Mouse (Mus musculus): ENCODE data around the gene Gli1.

The Gli1 gene

DNA sequence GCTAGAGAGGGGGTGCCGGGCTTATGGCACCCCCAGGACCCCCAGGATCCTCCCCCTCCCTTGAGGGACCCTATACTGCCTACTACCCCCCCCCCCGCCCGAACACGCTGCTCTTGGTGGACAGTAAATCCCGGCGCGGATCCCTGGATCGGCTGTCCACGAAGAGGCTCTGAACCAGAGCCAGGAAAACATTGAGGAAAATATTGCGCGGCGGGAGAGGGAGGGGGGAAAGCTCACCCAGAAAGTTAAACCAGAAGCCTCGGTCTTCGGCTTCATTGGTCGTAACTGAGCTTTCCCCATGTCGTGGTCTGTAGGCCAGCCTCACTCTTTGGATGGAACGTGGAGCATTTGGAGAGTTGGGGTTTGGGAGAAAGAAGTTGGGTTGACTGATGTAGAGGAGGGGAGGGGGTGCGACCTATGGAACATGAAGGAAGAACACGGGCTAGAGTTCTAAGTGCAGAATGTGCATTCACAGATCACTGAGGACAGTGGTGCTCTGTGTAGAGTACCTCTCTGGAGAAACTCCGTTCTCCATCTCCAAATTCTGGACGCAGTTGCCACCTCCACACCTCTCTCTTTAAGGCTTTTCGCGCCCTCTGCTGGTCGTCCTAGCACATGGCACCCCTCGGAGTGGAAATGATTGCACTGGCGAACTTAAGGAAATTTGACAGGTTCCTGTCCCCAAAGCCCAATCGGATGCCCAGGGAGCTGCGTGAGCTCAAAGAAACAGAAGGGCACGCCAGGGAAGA lies at the start of gene Gli1:
Gene Gli1, minus strand, starts transcription at position 84 of the 749 bp plus-strand sequence.
- peak; percentile 79 to 81 for DNase-seq

DNA sequence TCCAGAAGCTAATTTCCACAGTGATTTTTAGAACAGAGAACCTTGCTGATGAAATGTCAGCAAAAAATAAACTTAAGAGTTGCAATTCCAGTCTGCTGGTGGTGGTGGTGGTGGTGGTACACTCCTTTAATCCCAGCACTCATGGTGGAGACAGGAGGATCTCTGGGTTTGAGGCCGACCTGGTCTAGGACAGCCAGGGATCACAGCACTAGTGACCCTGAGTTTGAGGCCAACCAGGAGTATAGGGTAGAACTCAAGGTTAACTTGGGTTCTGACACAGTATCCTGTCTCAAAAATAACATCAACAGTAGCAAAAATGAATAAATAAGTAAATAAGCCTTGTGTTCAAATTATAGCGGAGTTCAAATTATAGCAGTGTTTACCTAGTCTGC lies 40.0 kb upstream of the Gli1 start:
- no peak for DNase-seq

DNA sequence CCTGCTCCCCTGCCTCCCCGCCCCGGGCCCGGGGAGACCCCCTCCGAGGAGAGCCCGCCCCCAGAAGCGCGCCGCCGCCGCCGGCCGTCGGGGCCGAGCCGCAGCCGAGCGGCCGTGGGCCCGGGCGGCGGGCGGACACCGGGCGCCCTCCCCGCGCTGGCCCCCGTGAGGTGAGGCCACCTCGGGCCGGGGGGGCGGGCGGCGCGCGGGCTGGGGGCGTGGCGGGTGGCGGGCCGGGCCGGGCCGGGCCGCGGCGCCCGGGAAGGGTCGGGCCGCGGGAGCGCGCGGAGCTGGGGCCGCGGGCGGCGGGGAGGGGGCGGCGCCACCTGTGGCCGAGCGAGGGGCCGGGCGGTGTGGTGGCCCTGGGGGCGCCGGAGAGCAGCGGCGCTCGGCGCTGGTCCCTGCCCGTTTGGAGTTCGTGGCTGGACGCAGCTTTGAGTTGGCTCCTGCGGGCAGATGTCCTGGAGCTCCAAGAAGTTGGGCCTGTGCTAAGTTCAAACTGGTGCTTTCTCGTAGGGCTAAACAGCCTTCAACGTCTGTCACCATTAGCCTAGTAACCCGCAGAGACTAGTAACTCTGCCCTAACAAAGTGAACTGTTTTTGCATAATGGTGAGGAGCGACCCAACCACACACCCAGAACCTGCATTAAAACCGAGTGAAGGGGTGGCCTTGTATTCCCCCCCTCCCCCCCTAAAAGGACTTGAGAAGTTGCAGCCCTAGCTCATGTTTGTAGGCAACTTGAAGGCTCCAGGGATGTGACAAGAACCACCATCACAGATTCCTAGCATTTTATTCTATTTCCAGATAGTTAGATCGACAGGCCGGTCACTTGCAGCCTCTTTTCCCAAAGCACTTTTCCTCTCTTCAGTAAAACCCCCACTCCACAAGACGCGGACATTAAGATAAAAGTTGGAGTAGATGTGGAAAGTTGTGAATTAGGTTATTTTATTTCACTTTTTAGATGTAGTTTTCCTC lies 39.3 kb upstream of the Gli1 start:
- DNase-seq, result peak; percentile 65 to 74

DNA sequence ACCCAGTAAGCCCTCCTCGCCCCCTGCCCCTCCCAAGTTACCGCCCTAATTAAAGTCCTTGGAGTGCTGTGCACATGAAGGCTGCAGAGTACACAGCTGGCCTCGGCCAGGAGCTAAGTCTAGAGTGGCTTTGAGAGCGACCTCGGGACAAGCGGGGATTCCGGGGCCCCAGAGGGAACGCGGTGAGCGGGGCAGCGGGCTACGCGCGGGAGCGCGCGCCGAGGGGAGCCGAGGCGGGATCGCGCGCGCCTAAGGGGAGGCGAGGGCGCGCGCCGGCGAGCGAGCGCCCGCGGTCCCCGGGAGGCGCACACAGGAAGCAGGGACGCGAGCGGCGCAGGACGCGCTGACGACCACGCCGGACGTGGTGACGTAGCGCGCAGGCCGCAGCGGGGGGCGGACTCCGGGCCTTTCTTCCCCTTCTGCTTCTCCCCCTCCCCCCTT lies 38.5 kb upstream of the Gli1 start, which contains the start of gene R3hdm2:
Gene R3hdm2, plus strand, starts transcription at position 77 of the 441 bp plus-strand sequence.
- DNase-seq, result peak; percentile 90 to 94

DNA sequence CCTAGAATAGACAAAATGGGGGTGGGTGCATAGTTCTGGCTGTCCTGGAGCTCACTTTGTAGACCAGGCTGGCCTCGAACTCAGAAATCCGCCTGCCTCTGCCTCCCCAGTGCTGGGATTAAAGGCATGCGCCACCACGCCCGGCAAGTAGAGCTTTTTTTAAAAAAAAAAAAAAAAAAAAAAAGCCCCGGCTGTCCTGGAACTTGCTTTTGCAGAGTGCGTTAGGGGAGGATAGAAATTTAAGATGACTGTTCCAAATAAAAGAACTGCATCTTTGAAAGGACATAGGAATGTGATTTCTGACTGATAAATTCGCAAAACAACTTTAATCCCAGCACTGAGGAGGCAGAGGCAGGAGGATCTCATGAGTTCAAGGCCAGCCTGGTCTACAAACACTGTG lies 37.9 kb upstream of the Gli1 start:
- no peak for DNase-seq

DNA sequence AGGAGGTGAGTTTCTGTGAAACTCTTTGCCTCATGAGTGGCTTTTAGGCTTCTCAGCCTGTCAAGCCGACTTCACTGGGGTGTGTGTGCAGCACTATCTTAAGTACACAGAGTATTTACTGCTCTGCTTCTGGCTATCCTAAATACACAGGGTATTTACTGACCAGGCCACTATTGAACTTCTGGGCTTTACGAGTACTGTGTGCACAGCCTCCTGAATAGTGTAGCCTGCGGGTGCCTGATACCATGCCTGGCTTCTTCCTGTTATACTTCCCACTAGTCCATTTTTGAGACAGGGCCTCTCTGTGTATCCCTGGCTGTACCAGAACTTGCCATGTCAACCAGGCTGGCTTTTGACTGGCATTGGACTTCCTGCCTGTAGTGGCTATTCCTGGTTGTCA lies 35.9 kb upstream of the Gli1 start:
- DNase-seq, result no peak

DNA sequence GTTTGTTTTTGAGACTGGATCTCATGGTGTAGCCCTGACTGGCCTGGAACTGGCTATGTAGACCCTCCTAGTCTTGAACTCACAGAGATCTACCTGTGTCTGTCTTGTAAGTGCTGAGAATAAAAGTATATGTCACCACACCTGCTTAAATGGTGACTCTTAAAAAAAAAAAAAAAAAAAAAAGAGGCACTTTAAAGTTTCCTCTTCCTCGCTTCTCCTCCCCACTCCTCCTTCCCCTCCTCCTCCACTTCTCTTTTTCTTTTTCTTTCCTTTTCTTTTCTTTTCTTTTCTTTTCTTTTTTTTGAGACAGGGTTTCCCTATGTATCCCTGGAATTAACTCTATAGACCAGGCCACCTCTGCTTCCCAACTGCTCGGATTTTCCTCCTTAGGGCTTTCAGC lies 29.2 kb upstream of the Gli1 start:
- DNase-seq, result no peak

DNA sequence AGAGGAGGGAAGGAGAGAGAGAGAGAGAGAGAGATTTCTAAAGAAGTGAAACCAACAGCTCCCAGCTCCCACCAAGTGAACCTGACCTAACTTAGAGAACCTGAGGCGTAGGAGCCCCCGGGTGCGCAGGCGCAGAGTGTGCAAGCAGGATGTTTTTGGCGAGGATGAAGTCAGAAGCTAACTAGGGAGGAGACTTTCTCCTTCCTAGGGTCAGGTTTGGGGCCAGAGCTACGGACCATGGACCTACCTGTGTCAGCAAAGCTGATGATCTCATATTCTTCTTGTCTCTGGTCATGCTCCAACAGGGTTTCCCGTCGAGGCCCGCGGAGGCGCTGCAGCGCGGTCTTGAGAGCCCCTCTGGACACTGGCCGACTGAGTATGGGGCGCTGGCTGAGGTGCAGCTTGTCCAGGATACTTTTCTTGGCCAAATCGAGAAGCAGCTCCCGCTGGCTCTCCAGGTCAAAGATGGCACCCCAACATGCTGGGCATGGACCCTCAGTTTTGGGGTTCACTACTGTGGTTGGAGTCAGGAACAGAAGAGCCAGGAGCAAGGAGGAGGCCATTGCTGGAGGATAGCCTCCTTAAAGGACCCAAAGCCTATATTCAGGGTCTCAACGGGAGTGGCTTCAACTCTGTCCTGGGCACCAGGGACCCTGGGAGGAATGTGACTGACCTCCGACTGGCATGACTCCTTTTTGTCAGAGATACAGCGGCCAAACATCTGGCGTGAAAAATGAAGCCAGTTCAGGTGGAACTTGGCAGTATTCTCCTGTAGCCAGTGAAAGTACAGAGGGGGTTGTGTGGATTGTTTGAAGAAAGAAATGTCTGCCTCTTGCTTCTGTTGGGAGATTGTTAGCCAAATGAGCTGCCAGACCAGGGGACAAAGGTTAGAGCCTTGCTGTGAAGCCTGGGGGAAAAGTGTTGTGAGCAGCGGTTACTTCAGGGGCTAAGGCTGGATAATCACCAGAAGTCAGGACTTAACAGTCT lies 28.4 kb upstream of the Gli1 start, which contains the start of gene Inhbc:
Gene Inhbc, minus strand, starts transcription at position 598 of the 987 bp plus-strand sequence.
- no peak for DNase-seq

DNA sequence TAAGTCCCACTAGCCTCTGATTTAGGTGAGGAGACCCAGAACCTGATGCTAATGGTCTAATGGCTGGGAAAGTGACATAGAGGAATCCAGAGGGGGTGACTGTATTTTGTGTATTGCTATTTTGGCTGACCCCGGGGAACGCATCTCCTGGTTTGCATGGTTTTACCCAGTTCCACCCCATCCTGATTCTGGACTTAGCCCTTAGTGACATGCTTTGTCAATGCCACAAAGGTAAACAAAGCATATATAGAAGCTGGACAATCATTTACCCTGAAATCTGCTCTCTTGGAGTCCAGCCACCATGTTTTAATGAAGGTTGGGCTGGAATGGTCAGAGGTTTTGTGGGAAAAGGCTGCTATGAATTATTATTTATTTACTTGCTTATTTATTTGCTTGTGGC lies 26.5 kb upstream of the Gli1 start:
- DNase-seq, result no peak

DNA sequence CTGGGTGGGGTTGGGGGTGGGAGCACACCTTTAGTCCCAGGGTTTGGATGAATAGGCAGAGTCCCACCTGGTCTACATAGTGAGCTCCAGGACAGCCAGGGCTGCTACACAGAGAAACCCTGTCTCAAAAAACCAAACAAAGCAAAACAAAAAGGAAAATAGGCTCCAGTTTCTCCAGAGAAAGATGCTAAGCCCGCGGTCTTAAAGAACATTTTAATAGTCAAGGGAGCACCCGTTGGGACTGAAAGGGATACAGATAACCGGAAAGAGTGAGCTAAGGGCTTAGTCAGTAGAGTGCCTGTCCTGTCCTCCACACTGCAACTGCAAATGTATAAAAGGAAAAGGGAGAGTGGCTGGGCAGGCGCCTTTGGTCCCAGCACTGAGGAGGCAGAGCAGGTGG lies 25.3 kb upstream of the Gli1 start:
- no peak for DNase-seq

DNA sequence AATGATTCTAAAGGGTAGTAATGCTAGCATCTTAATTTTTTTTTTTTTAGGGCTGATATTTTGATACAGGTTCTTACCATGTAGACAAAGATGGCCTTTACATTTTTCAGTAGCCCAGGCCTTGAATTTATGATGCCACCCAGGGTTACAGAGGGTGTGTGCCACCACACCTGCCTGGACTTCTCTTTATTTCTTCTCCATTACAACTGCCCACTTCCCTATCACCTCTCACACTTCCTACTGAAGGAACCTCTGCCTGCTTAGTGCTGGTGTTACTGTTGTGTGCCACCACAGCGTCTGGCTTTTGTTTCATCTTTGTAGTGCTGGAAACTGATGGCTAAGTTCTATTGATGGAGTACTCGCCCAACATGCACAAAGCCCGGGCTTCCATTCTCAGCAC lies 18.9 kb upstream of the Gli1 start:
- DNase-seq, result no peak

DNA sequence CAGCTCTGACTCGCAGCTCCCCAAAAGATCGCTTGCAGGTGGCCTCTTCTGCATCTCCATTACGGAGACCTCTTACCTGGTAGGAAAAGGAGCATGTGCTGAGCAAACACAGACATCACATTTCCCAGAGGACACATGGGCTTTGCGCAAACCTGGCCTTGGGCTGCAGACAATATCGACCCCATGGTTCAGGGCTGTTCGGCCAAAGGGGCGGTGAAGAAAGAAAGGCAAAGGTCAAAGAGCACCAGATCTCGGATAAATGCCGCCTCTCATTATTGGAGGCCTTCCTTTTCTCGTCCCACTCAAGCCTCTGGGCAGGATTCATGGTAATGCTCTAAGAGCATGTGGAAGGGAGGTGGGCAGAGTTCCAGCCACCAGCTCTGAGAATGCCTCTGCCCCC lies 13.6 kb upstream of the Gli1 start:
- no peak for DNase-seq

DNA sequence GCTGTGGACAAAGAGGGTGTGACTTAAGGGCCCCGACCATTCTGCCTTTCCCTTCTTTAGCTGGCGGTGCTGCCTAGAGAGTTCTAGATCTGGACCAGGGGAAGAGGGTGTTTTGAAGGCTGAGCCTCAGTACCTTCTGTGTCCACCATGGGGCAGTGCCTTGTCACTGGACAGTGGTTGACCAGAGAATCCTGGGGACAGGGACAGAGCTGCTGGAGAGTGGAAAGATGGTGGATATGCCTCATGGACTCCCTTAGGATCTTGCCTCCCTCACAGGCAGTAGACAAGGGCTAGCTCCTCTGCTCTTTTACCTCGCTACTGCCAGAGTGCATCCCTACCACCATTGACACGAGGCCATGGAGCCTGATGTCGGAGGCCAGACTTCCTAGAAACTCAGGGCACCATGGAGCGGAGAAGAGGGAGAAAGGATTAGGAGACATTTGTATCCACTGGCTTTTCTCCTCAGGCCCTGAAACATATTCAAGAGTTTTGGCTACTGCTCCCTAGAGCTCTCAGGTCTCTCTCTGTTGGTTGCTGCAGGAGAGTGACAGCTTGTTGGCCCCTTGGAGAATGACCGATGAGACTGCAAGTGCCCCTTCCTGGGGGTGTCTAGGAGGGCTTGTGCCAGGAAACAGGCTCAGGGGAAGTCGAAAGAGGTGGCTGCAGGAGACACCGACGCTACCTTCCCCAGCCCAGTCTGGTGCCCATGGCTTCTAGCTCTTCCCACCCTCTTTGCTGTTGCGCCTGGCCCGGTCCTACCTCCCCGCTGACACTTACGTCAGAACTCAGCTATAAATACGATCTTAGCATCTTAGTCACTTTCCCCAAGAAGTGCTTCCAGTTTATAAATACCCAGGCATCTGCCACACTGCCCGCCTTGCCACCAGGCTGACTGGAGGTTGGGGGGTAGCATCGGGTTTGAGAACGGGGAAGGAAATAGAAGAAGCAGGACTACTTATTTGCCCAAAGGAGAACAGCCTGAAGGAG lies 12.4 kb upstream of the Gli1 start, which contains the start of gene Inhbe:
Gene Inhbe, minus strand, starts transcription at position 503 of the 987 bp plus-strand sequence.
- DNase-seq, result no peak

DNA sequence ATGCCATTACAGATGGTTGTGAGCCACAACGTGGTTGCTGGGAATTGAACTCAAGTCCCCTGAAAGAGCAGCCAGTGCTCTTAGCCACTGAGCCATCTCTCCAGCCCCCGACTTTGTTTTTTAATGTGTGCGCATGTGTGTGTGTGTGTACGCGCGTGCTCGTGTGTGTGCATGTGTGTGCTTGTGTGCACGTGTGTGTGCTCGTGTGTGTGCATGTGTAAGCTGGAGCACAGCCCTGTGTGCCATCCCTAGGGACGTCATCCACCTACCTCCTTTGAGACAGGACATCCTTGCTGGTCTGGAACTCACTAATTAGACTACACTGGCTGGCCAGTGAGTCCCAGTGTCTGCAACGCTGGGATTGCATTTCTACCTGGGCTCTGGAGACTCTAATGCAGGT lies 11.0 kb upstream of the Gli1 start:
- DNase-seq, result no peak

DNA sequence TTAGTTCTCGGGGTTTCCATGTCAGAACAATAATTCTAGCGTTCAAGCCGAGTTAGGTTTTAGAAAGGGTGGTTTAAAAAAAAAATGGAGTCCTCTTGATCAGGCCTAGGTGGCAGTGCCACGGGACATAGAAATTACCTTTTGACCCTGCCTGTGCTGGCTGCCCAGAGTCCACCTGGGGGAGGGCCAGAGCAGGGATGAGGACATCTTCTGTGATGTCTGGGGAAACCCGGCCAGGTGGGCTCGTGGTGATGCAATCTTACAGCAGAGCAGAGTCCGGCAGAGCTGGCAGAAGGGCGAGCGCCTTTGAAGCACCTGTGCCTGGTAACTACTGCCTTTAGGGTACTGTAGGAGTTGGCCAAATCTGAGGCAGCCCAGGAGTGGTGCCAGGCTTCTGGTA lies 10.4 kb upstream of the Gli1 start:
- DNase-seq, result no peak

DNA sequence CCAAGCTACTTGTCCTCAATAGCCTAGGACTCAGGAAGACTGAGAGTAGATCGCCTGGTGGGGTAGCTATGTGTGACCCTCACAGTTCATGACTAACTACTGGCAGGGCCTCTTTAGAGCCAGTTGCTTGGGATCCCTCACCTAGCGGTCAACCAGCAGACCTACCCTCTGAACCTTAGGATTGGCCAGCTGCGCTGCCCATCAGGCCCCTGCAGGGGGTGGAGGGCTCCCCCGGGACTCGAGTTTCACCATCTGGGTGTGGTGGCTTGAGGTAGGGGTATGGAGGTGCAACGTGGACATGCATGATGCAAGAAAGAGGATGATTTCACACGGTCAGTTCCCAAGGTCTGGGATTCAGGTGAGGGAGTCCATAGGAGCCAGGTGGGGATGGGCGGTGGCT lies 9.9 kb upstream of the Gli1 start:
- no peak for DNase-seq

DNA sequence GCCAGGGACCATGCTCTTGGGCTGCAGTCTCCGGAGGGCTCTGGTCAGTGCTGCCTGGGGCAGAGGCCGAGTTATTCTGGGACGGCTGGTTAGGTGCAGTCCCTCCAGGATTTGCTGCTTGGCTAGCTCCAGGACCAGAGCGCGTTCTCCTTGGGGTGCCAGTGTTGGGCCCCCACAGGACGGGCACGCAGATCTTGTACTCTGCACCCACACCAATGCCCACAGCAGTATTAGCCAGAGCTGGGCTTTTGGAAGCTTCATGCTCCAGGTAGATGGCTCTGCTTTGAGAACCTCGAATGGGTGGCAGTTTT lies 9.5 kb upstream of the Gli1 start:
- no peak for DNase-seq

DNA sequence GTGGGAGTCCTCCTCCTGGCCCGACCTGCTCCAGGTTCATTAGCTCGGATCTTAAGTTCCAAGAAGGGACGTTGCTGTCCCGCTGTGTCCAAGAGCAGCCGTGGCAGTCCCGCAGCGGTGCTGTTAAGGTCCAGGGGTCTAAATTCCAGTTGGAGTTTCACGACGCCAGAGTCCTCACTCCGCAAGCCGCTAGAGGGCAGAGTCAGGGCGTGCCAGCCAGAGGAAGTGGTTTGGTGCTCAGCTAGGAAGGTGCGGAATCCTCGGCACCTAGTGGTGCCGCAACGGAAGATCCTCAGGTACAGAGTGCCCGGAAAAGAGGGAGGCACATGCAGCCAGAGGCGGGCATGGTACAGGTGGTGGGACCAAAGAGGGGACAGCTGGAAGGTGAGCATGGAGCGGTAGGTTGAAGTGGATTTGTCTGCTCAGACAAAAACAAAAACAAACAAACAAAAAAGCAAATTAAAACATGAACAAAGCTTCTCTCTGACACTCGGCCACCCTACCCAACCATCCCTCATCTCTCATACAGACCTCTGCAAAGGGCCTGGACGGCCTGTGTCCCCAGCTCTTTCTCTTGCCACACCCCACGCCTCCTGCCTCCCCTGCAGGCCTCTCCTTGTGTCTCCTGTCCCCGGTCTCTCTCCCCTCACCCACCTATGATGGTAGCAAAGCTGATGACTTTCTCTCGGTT lies 9.0 kb upstream of the Gli1 start:
- peak; percentile 76 to 78 for DNase-seq

DNA sequence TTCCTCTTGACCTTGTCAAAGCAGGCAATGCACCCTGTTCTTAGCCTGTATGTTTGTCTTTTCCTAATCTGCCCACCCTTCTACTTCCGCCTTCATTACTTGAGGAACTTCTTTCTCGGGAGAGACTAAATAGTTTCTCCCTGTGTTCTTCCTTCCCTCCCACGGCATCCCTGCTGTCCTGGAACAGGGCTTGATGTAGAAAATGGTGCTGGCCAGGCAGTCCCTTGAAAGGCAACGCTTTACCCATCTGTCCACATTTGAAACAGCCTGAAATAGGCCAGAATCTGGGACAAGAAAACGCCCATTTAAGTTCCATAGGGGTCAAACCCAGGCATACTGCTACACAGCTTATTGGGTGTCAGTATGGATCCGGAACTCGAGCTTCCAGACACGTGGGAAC lies 8.0 kb upstream of the Gli1 start:
- no peak for DNase-seq

DNA sequence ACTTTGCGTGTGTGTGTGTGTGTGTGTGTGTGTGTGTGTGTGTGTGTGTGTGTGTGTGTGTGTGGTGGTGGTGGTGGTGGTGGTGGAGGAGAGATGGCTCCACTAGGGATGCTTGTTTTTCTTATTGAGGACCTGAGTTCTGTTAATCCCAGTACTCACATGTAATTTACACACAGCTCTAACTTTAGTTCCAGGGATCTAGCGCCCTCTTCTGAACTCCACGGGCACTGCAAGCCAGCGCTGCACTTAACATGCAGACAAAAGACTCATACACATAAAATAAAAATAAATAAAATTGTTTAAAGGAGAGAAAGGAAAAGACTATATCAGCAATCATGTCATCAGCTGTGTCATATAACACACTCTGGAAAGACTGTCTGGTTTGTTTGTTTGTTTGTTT lies 7.2 kb upstream of the Gli1 start:
- DNase-seq, result no peak

DNA sequence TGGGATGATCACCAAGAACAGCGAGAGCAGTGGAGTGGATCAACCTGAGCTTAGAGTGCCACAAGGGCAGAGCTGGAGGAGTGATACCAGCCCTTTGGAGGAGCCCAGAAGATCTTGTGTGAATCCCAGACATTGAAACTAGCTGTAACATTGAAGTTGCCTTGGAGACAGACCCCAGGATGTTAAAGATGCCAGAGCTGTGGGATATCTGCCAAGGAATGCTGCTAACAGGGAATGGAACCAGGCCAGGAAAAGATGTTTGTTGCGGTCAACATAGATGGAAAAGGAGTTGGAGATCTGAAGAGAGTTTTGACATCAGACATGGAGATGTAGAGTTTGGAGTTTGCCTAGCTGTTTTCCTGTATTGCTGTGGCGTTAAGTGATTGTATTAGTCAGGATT lies 4.4 kb upstream of the Gli1 start:
- no peak for DNase-seq

Data from thymus, postnatal 36 days (tissue).